In the genomic region with DNA sequence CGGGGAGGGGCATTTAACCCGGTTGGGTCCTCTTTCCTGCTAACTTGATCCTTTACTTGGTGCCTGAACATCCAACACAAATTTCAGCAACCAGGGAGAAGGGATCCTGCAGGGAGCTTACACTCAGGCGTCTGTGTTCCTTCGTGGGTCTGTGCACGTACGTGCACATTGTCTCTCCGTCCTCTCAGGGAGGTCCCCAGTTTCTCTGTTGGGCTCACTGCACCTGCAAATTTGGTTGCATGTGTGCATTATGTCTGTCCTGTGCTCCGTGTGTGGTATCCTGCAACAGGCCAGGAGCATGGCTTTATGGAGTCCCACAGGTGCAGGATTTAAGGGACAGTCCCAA, we compare ENCODE assay signal across 16 mouse cellular contexts. TPM values are rescaled to one million over a fixed set of nuclear protein-coding genes. Genes with fewer than 3 reads are reported as not detected.
DNase-seq lines count a peak whose midpoint lies in the region; ATAC-seq and TF ChIP-seq lines count a peak whose summit lies in the region.
"Had no signal": no experiment of that assay in that cellular context is flagged by ENCODE, and none has a peak within 500 bp of the region (broad histone marks: within the 10 kb centered on the region; RNA-seq: fewer than 3 reads in every experiment).

No protein-coding gene starts in this region.

- TF ChIP-seq CTCF in E14TG2a.4 (conservative IDR thresholded peaks at IDR 0.05; ENCODE audit: low read length): no peak
- no peak for TF ChIP-seq CTCF in lung, adult 2 months (IDR thresholded peaks at IDR 0.05; ENCODE audit: insufficient read depth, low read length)

- peak overlapping the region; percentile 49 for H3K4me3 ChIP-seq in E14TG2a.4 (replicated peaks; ENCODE audit: low read length)
- H3K4me3 ChIP-seq in forebrain, embryonic 10.5 days: peak overlapping the region; percentile 32; the same call in 1 of the 2 replicates
- peak overlapping the region; percentile 28 for H3K4me3 ChIP-seq in hindbrain, embryonic 12.5 days
- H3K4me3 ChIP-seq in midbrain, embryonic 14.5 days (replicated peaks; ENCODE audit: low read depth, low read length): peak overlapping the region; percentile 35
- no peak overlapping the region for H3K4me3 ChIP-seq in lung, adult 2 months (replicated peaks; ENCODE audit: extremely low read depth, low read depth, low read length)
- H3K4me3 ChIP-seq: liver, embryonic 13.5 days had no signal

- peaks cover 25% of the 10 kb centered on the region for H3K27me3 ChIP-seq in E14TG2a.4 (ENCODE audit: insufficient read depth, low read length)
- no peaks in the 10 kb centered on the region for H3K27me3 ChIP-seq in forebrain, embryonic 10.5 days (ENCODE audit: poor library complexity, severe bottlenecking)
- 0 out of 2 replicates have a peak, but pooled peaks cover 4% of the 10 kb centered on the region for H3K27me3 ChIP-seq in hindbrain, embryonic 12.5 days
- no peaks in the 10 kb centered on the region for H3K27me3 ChIP-seq in midbrain, embryonic 14.5 days (ENCODE audit: control insufficient read depth, insufficient read depth, low read length)
- H3K27me3 ChIP-seq: liver, embryonic 13.5 days had no signal

- ATAC-seq in hindbrain, embryonic 12.5 days (ENCODE audit: low FRiP score): 0 out of 2 replicates have a peak, but pooled peaks have one; percentile 47
- no peak; the same call in 1 of the 2 replicates for ATAC-seq in midbrain, embryonic 14.5 days (ENCODE audit: low FRiP score, low TSS enrichment)

- H3K4me1 ChIP-seq in E14TG2a.4 (replicated peaks; ENCODE audit: low read depth, low read length): peaks cover 7% of the 10 kb centered on the region
- peaks cover 6% of the 10 kb centered on the region for H3K4me1 ChIP-seq in forebrain, embryonic 10.5 days
- H3K4me1 ChIP-seq in hindbrain, embryonic 12.5 days: peaks cover 2% of the 10 kb centered on the region; the same call in 1 of the 2 replicates
- H3K4me1 ChIP-seq in midbrain, embryonic 14.5 days (ENCODE audit: control insufficient read depth, insufficient read depth, low read length): no peaks in the 10 kb centered on the region
- no peaks in the 10 kb centered on the region for H3K4me1 ChIP-seq in lung, adult 2 months (ENCODE audit: control insufficient read depth, insufficient read depth, low read length)
- H3K4me1 ChIP-seq: liver, embryonic 13.5 days had no signal

- no peak for DNase-seq in forebrain, embryonic 10.5 days (ENCODE audit: extremely low spot score, low spot score)
- DNase-seq in midbrain, embryonic 14.5 days: no peak
- DNase-seq in embryo, embryonic 10 days (ENCODE audit: low spot score): no peak
- no peak for DNase-seq in lung, adult 2 months
- no peak for DNase-seq in layer of hippocampus, postnatal 25 days (ENCODE audit: extremely low spot score in 1 of 2, low spot score in 1 of 2)
- DNase-seq in adrenal gland, adult (ENCODE audit: inconsistent age in 2 of 2, low spot score in 1 of 2): no peak
- DNase-seq: heart, postnatal 14 days; kidney, adult 8-10 months; liver, embryonic 13.5 days; lung, postnatal 14 days had no signal

- H3K9ac ChIP-seq in hindbrain, embryonic 12.5 days: no peak overlapping the region
- peak overlapping the region; percentile 50 for H3K9ac ChIP-seq in midbrain, embryonic 14.5 days (replicated peaks; ENCODE audit: low read length)
- H3K9ac ChIP-seq: liver, embryonic 13.5 days had no signal

- H3K4me2 ChIP-seq in hindbrain, embryonic 12.5 days (replicated peaks): peak overlapping the region; percentile 53
- H3K4me2 ChIP-seq in midbrain, embryonic 14.5 days (ENCODE audit: low read length): peak overlapping the region; percentile 55
- H3K4me2 ChIP-seq: liver, embryonic 13.5 days had no signal

- 19% methylated on average over 8 of the region's 8 CpGs for WGBS in forebrain, embryonic 10.5 days
- 14% methylated on average over 8 of the region's 8 CpGs for WGBS in hindbrain, embryonic 12.5 days
- WGBS in midbrain, embryonic 14.5 days: 12% methylated on average over 8 of the region's 8 CpGs
- WGBS in lung, adult 2 months: 19% methylated on average over 8 of the region's 8 CpGs

- no peak overlapping the region for H3K27ac ChIP-seq in forebrain, embryonic 10.5 days
- H3K27ac ChIP-seq in hindbrain, embryonic 12.5 days: no peak overlapping the region
- no peak overlapping the region for H3K27ac ChIP-seq in midbrain, embryonic 14.5 days (replicated peaks; ENCODE audit: low read depth, low read length)
- H3K27ac ChIP-seq: liver, embryonic 13.5 days had no signal

- no peaks in the 10 kb centered on the region for H3K36me3 ChIP-seq in E14TG2a.4 (ENCODE audit: insufficient read depth, low read length)
- no peaks in the 10 kb centered on the region for H3K36me3 ChIP-seq in forebrain, embryonic 10.5 days (replicated peaks)
- no peaks in the 10 kb centered on the region for H3K36me3 ChIP-seq in hindbrain, embryonic 12.5 days
- no peaks in the 10 kb centered on the region for H3K36me3 ChIP-seq in midbrain, embryonic 14.5 days (ENCODE audit: control insufficient read depth, insufficient read depth, low read length)
- H3K36me3 ChIP-seq: liver, embryonic 13.5 days had no signal

- no peaks in the 10 kb centered on the region for H3K9me3 ChIP-seq in E14TG2a.4 (ENCODE audit: low read length)
- H3K9me3 ChIP-seq in forebrain, embryonic 10.5 days: no peaks in the 10 kb centered on the region
- H3K9me3 ChIP-seq in hindbrain, embryonic 12.5 days (replicated peaks): no peaks in the 10 kb centered on the region
- H3K9me3 ChIP-seq in midbrain, embryonic 14.5 days (ENCODE audit: control insufficient read depth, low read length): no peaks in the 10 kb centered on the region
- H3K9me3 ChIP-seq: liver, embryonic 13.5 days had no signal

- TF ChIP-seq POLR2A in lung, adult 2 months (IDR thresholded peaks at IDR 0.05; ENCODE audit: borderline replicate concordance, extremely low read depth, low read depth, low read length): no peak

RNA-seq across cellular contexts. Expression of a gene that starts 5.3 kb away (rescaled TPM):
- polyA plus RNA-seq in forebrain, embryonic 10.5 days (2016; fragmentation: Nextera tagmentation; extraction: Ambion mirVana): not detected in 2 replicates
- not detected in 2 replicates for polyA plus RNA-seq in hindbrain, embryonic 12.5 days (2016; fragmentation: Nextera tagmentation; extraction: Ambion mirVana)
- not detected in 2 replicates for polyA plus RNA-seq in midbrain, embryonic 14.5 days (2014; fragmentation: Nextera tagmentation; extraction: Ambion mirVana)
- polyA plus RNA-seq in lung, adult 2 months (2012; rRNA removed): 0.03 TPM in 1 of 2 replicates, not detected in the other
- under 1 TPM; 0.15 to 0.23 TPM for total RNA-seq in layer of hippocampus, postnatal 25 days (2021)
- total RNA-seq: gastrocnemius, adult 18-20 months; heart, adult 8-10 months; heart, postnatal 14 days had no signal
- polyA plus RNA-seq: large intestine, adult 2 months; liver, embryonic 13.5 days; thymus, postnatal 0 days had no signal

RNA-seq across cellular contexts. Expression of a gene that starts 16.9 kb away (rescaled TPM):
- 0.34 and 0.90 TPM in 2 replicates for polyA plus RNA-seq in forebrain, embryonic 10.5 days (2016; fragmentation: Nextera tagmentation; extraction: Ambion mirVana)
- 1.5 TPM in 2 replicates for polyA plus RNA-seq in hindbrain, embryonic 12.5 days (2016; fragmentation: Nextera tagmentation; extraction: Ambion mirVana)
- polyA plus RNA-seq in midbrain, embryonic 14.5 days (2014; fragmentation: Nextera tagmentation; extraction: Ambion mirVana): 3.4 and 6.9 TPM in 2 replicates
- not detected in 2 replicates for polyA plus RNA-seq in lung, adult 2 months (2012; rRNA removed)
- total RNA-seq in layer of hippocampus, postnatal 25 days (2021): 10 to 100 TPM; 18.4 to 22.0 TPM
- total RNA-seq: heart, adult 8-10 months; heart, postnatal 14 days had no signal
- polyA plus RNA-seq: large intestine, adult 2 months; liver, embryonic 13.5 days had no signal

RNA-seq across cellular contexts. Expression of a gene that starts 23.1 kb away (rescaled TPM):
- not detected in 2 replicates for polyA plus RNA-seq in forebrain, embryonic 10.5 days (2016; fragmentation: Nextera tagmentation; extraction: Ambion mirVana)
- polyA plus RNA-seq in hindbrain, embryonic 12.5 days (2016; fragmentation: Nextera tagmentation; extraction: Ambion mirVana): not detected in 2 replicates
- polyA plus RNA-seq in midbrain, embryonic 14.5 days (2014; fragmentation: Nextera tagmentation; extraction: Ambion mirVana): 0.20 and 0.23 TPM in 2 replicates
- not detected in 2 replicates for polyA plus RNA-seq in lung, adult 2 months (2012; rRNA removed)
- 1 to 10 TPM; 1.3 to 2.8 TPM for total RNA-seq in layer of hippocampus, postnatal 25 days (2021)
- total RNA-seq: gastrocnemius, adult 18-20 months; heart, adult 8-10 months; heart, postnatal 14 days had no signal
- polyA plus RNA-seq: large intestine, adult 2 months; liver, embryonic 13.5 days; thymus, postnatal 0 days had no signal

RNA-seq across cellular contexts. Expression of a gene that starts 32.3 kb away (rescaled TPM):
- 9.3 and 10.9 TPM in 2 replicates for polyA plus RNA-seq in forebrain, embryonic 10.5 days (2016; fragmentation: Nextera tagmentation; extraction: Ambion mirVana)
- polyA plus RNA-seq in hindbrain, embryonic 12.5 days (2016; fragmentation: Nextera tagmentation; extraction: Ambion mirVana): 15.9 and 16.4 TPM in 2 replicates
- 14.6 and 17.7 TPM in 2 replicates for polyA plus RNA-seq in midbrain, embryonic 14.5 days (2014; fragmentation: Nextera tagmentation; extraction: Ambion mirVana)
- 2.0 and 3.9 TPM in 2 replicates for polyA plus RNA-seq in lung, adult 2 months (2012; rRNA removed)
- total RNA-seq in layer of hippocampus, postnatal 25 days (2021): 1 to 10 TPM; 6.7 to 7.8 TPM

RNA-seq across cellular contexts. Expression of a gene that starts 40.6 kb away (rescaled TPM):
- polyA plus RNA-seq in forebrain, embryonic 10.5 days (2016; fragmentation: Nextera tagmentation; extraction: Ambion mirVana): not detected in 2 replicates
- not detected in 2 replicates for polyA plus RNA-seq in hindbrain, embryonic 12.5 days (2016; fragmentation: Nextera tagmentation; extraction: Ambion mirVana)
- polyA plus RNA-seq in midbrain, embryonic 14.5 days (2014; fragmentation: Nextera tagmentation; extraction: Ambion mirVana): 0.04 TPM in 1 of 2 replicates, not detected in the other
- not detected in 2 replicates for polyA plus RNA-seq in lung, adult 2 months (2012; rRNA removed)
- not detected for total RNA-seq in layer of hippocampus, postnatal 25 days (2021)
- total RNA-seq: gastrocnemius, adult 18-20 months; heart, adult 8-10 months; heart, postnatal 14 days had no signal
- polyA plus RNA-seq: large intestine, adult 2 months; liver, embryonic 13.5 days; thymus, postnatal 0 days had no signal
